Mouse (Mus musculus) inflammation-experienced regulatory T-cells, adult 6 months (primary cell): ENCODE data around the gene Trim25. TPM values are rescaled to one million over a fixed set of nuclear protein-coding genes. Genes with fewer than 3 reads are reported as not detected.
A peak's percentile ranks its signal among the peaks of the same experiment; 100 is the strongest.

Experiments
- ATAC-seq: one replicate; pipeline ENCODE4 v1.8.0; 2017
- polyA plus RNA-seq, 3 experiments: library from polyadenylated mRNA; unstranded; fragments of 100-300 nt; shearing (Covaris generic); gene quantifications; one replicate each; pipeline ENCODE4 v1.2.1; 2017

Gene Trim25
- polyA plus RNA-seq, result 10 to 100 TPM in 2 of 3 experiments, 1 to 10 TPM in 1; 9.6 to 11.3 (median 10.1) TPM

- ATAC-seq, result peak; percentile 99
These were observed at the start of gene Trim25 for GRCm38 (mm10) chr11:88998974-88999722. Trim25 (plus strand) TSS chr11:88999376.

GRCm38 (mm10) chr11:88949802-88950639, 49.2 kb upstream of the Trim25 start:
- no peak for ATAC-seq

GRCm38 (mm10) chr11:88950640-88951250, 48.4 kb upstream of the Trim25 start:
- ATAC-seq, result no peak

GRCm38 (mm10) chr11:88951576-88951975, 47.6 kb upstream of the Trim25 start:
- ATAC-seq, result no peak

GRCm38 (mm10) chr11:88952117-88952516, 47.1 kb upstream of the Trim25 start:
- no peak for ATAC-seq

- no peak for ATAC-seq
These were observed 45.6 kb upstream of the Trim25 start for GRCm38 (mm10) chr11:88953582-88953981.

- peak; percentile 43 for ATAC-seq
These were observed 44.4 kb upstream of the Trim25 start for GRCm38 (mm10) chr11:88954803-88955202.

GRCm38 (mm10) chr11:88955217-88955969, 43.8 kb upstream of the Trim25 start, which contains the start of gene Scpep1:
Scpep1 (minus strand) TSS chr11:88955465.
- ATAC-seq, result peak; percentile 99

- ATAC-seq, result no peak
These were observed 40.3 kb upstream of the Trim25 start for GRCm38 (mm10) chr11:88958851-88959250.

GRCm38 (mm10) chr11:88966881-88967361, 32.3 kb upstream of the Trim25 start, which contains the start of gene Elobl:
Elobl (minus strand) TSS chr11:88966931.
- ATAC-seq, result no peak

GRCm38 (mm10) chr11:88970202-88970732, 28.9 kb upstream of the Trim25 start, which contains the start of gene Coil:
Coil (plus strand) TSS chr11:88970252.
- ATAC-seq, result no peak

GRCm38 (mm10) chr11:88973776-88974701, 25.1 kb upstream of the Trim25 start:
- ATAC-seq, result peak; percentile 94

GRCm38 (mm10) chr11:88976320-88976719, 22.9 kb upstream of the Trim25 start:
- no peak for ATAC-seq

- ATAC-seq, result no peak
These were observed 22.0 kb upstream of the Trim25 start for GRCm38 (mm10) chr11:88977188-88977587.

GRCm38 (mm10) chr11:88981337-88981736, 17.8 kb upstream of the Trim25 start:
- ATAC-seq, result no peak

- no peak for ATAC-seq
These were observed 12.6 kb upstream of the Trim25 start for GRCm38 (mm10) chr11:88986616-88987015.

GRCm38 (mm10) chr11:88988956-88989355, 10.2 kb upstream of the Trim25 start:
- ATAC-seq, result no peak

GRCm38 (mm10) chr11:88989530-88989929, 9.6 kb upstream of the Trim25 start:
- peak; percentile 38 for ATAC-seq

- ATAC-seq, result no peak
These were observed 6.0 kb upstream of the Trim25 start for GRCm38 (mm10) chr11:88993186-88993585.

GRCm38 (mm10) chr11:88993625-88994024, 5.6 kb upstream of the Trim25 start:
- peak; percentile 84 for ATAC-seq

GRCm38 (mm10) chr11:88994492-88994891, 4.7 kb upstream of the Trim25 start:
- ATAC-seq, result no peak
